Mouse (Mus musculus): Measurements from ENCODE around the gene Abhd2. TPM values are rescaled to one million over a fixed set of nuclear protein-coding genes. Genes with fewer than 3 reads are reported as not detected.

The Abhd2 gene
- polyA plus RNA-seq, 1 experiment = 1.0 TPM

GRCm38 (mm10) chr7:79323855-79324254 is 50.9 kb downstream of the Abhd2 start:
- TF ChIP-seq GATA1 (IDR thresholded peaks at IDR 0.05; ENCODE audit: low read length) (no peak), TAL1 (IDR thresholded peaks at IDR 0.05; ENCODE audit: low read length) (no peak)
- H3K36me3 ChIP-seq (ENCODE audit: control insufficient read depth) = peaks cover 74% of the 10 kb centered on the region
- H3K4me1 ChIP-seq (ENCODE audit: control insufficient read depth) = no peaks in the 10 kb centered on the region; the same call in 1 of the 2 replicates
- no peak overlapping the region for H3K4me3 ChIP-seq (replicated peaks)
- no peaks in the 10 kb centered on the region for H3K27me3 ChIP-seq (ENCODE audit: control insufficient read depth)
- H3K9me3 ChIP-seq (ENCODE audit: control insufficient read depth, low read length) = no peaks in the 10 kb centered on the region

GRCm38 (mm10) chr7:79328769-79329168 is 55.8 kb downstream of the Abhd2 start:
- TF ChIP-seq GATA1 (IDR thresholded peaks at IDR 0.05; ENCODE audit: low read length) (no peak), TAL1 (IDR thresholded peaks at IDR 0.05; ENCODE audit: low read length) (no peak)
- no peaks in the 10 kb centered on the region for H3K9me3 ChIP-seq (ENCODE audit: control insufficient read depth, low read length)
- H3K27me3 ChIP-seq (ENCODE audit: control insufficient read depth) = no peaks in the 10 kb centered on the region
- no peaks in the 10 kb centered on the region for H3K4me1 ChIP-seq (ENCODE audit: control insufficient read depth)
- H3K36me3 ChIP-seq (ENCODE audit: control insufficient read depth) = peaks cover 97% of the 10 kb centered on the region
- no peak overlapping the region for H3K4me3 ChIP-seq (replicated peaks)

GRCm38 (mm10) chr7:79331197-79331596 is 58.2 kb downstream of the Abhd2 start:
- Histone ChIP-seq H3K36me3 (ENCODE audit: control insufficient read depth) (peaks cover 96% of the 10 kb centered on the region), H3K4me1 (ENCODE audit: control insufficient read depth) (no peaks in the 10 kb centered on the region; the same call in 1 of the 2 replicates), H3K4me3 (replicated peaks) (no peak overlapping the region), H3K9me3 (ENCODE audit: control insufficient read depth, low read length) (no peaks in the 10 kb centered on the region), H3K27me3 (ENCODE audit: control insufficient read depth) (no peaks in the 10 kb centered on the region)
- TF ChIP-seq GATA1 (IDR thresholded peaks at IDR 0.05; ENCODE audit: low read length) = no peak
- TF ChIP-seq TAL1 (IDR thresholded peaks at IDR 0.05; ENCODE audit: low read length) = no peak

- H3K4me1 ChIP-seq (ENCODE audit: control insufficient read depth) = peaks cover 2% of the 10 kb centered on the region; the same call in 1 of the 2 replicates
- TF ChIP-seq GATA1 (IDR thresholded peaks at IDR 0.05; ENCODE audit: low read length) = no peak
- no peak for TF ChIP-seq TAL1 (IDR thresholded peaks at IDR 0.05; ENCODE audit: low read length)
- peaks cover 82% of the 10 kb centered on the region for H3K36me3 ChIP-seq (ENCODE audit: control insufficient read depth)
- H3K9me3 ChIP-seq (ENCODE audit: control insufficient read depth, low read length) = no peaks in the 10 kb centered on the region
- no peak overlapping the region for H3K4me3 ChIP-seq (replicated peaks)
- H3K27me3 ChIP-seq (ENCODE audit: control insufficient read depth) = no peaks in the 10 kb centered on the region
These were observed 60.4 kb downstream of the Abhd2 start for GRCm38 (mm10) chr7:79333419-79333818.

GRCm38 (mm10) chr7:79336362-79336910 is 63.4 kb downstream of the Abhd2 start:
- peaks cover 2% of the 10 kb centered on the region; the same call in 1 of the 2 replicates for H3K4me1 ChIP-seq (ENCODE audit: control insufficient read depth)
- no peaks in the 10 kb centered on the region for H3K27me3 ChIP-seq (ENCODE audit: control insufficient read depth)
- no peaks in the 10 kb centered on the region for H3K9me3 ChIP-seq (ENCODE audit: control insufficient read depth, low read length)
- H3K36me3 ChIP-seq (ENCODE audit: control insufficient read depth) = peaks cover 52% of the 10 kb centered on the region
- TF ChIP-seq GATA1 (IDR thresholded peaks at IDR 0.05; ENCODE audit: low read length) (no peak), TAL1 (IDR thresholded peaks at IDR 0.05; ENCODE audit: low read length) (no peak)
- no peak overlapping the region for H3K4me3 ChIP-seq (replicated peaks)

GRCm38 (mm10) chr7:79345902-79346301 is 72.9 kb downstream of the Abhd2 start:
- H3K9me3 ChIP-seq (ENCODE audit: control insufficient read depth, low read length) = no peaks in the 10 kb centered on the region
- H3K4me1 ChIP-seq (ENCODE audit: control insufficient read depth) = no peaks in the 10 kb centered on the region
- TF ChIP-seq GATA1 (IDR thresholded peaks at IDR 0.05; ENCODE audit: low read length) (no peak), TAL1 (IDR thresholded peaks at IDR 0.05; ENCODE audit: low read length) (no peak)
- peaks cover 83% of the 10 kb centered on the region for H3K36me3 ChIP-seq (ENCODE audit: control insufficient read depth)
- H3K4me3 ChIP-seq (replicated peaks) = no peak overlapping the region
- no peaks in the 10 kb centered on the region for H3K27me3 ChIP-seq (ENCODE audit: control insufficient read depth)

GRCm38 (mm10) chr7:79346555-79347075 is 73.6 kb downstream of the Abhd2 start:
- H3K36me3 ChIP-seq (ENCODE audit: control insufficient read depth) = peaks cover 90% of the 10 kb centered on the region

GRCm38 (mm10) chr7:79347108-79347813 is 74.3 kb downstream of the Abhd2 start:
- Histone ChIP-seq H3K4me1 (ENCODE audit: control insufficient read depth) (no peaks in the 10 kb centered on the region), H3K9me3 (ENCODE audit: control insufficient read depth, low read length) (no peaks in the 10 kb centered on the region), H3K27me3 (ENCODE audit: control insufficient read depth) (no peaks in the 10 kb centered on the region), H3K36me3 (ENCODE audit: control insufficient read depth) (peaks cover 96% of the 10 kb centered on the region), H3K4me3 (replicated peaks) (no peak overlapping the region)
- TF ChIP-seq GATA1 (IDR thresholded peaks at IDR 0.05; ENCODE audit: low read length) (no peak), TAL1 (IDR thresholded peaks at IDR 0.05; ENCODE audit: low read length) (no peak)

More at GRCm38 (mm10) chr7:79346555-79347075, 73.6 kb downstream of the Abhd2 start:
- no peaks in the 10 kb centered on the region for H3K9me3 ChIP-seq (ENCODE audit: control insufficient read depth, low read length)
- TF ChIP-seq GATA1 (IDR thresholded peaks at IDR 0.05; ENCODE audit: low read length) (no peak), TAL1 (IDR thresholded peaks at IDR 0.05; ENCODE audit: low read length) (no peak)
- H3K27me3 ChIP-seq (ENCODE audit: control insufficient read depth) = no peaks in the 10 kb centered on the region
- no peaks in the 10 kb centered on the region for H3K4me1 ChIP-seq (ENCODE audit: control insufficient read depth)
- H3K4me3 ChIP-seq (replicated peaks) = no peak overlapping the region

- no peaks in the 10 kb centered on the region for H3K27me3 ChIP-seq (ENCODE audit: control insufficient read depth)
- H3K4me1 ChIP-seq (ENCODE audit: control insufficient read depth) = no peaks in the 10 kb centered on the region
- TF ChIP-seq TAL1 (IDR thresholded peaks at IDR 0.05; ENCODE audit: low read length) (no peak), GATA1 (IDR thresholded peaks at IDR 0.05; ENCODE audit: low read length) (no peak)
- H3K4me3 ChIP-seq (replicated peaks) = no peak overlapping the region
- H3K36me3 ChIP-seq (ENCODE audit: control insufficient read depth) = peaks cover 99% of the 10 kb centered on the region
- no peaks in the 10 kb centered on the region for H3K9me3 ChIP-seq (ENCODE audit: control insufficient read depth, low read length)
These were observed 75.8 kb downstream of the Abhd2 start for GRCm38 (mm10) chr7:79348816-79349215.

Measured in erythroblast, embryonic 14.5 days (primary cell).